Mouse (Mus musculus): ENCODE data around the gene Dynll2. TPM values are rescaled to one million over a fixed set of nuclear protein-coding genes. Genes with fewer than 3 reads are reported as not detected.
"Not testable (repeated sequence)": the region's sequence is repeated elsewhere in the genome, so short reads cannot be mapped to it uniquely, and the experiment has no call there.

Gene Dynll2
- polyA plus RNA-seq, 1 experiment = 64.9 TPM

GRCm38 (mm10) chr11:87999751-88000150 is 12.4 kb upstream of the Dynll2 start:
- Histone ChIP-seq H3K4me1 (ENCODE audit: control insufficient read depth, insufficient read depth, low read length) (no peaks in the 10 kb centered on the region), H3K4me3 (ENCODE audit: insufficient read depth, low read length) (no peak overlapping the region), H3K27ac (ENCODE audit: insufficient read depth, low read depth, low read length) (no peak overlapping the region)
- TF ChIP-seq CTCF (IDR thresholded peaks at IDR 0.05; ENCODE audit: low read depth, low read length) (no peak), POLR2A (IDR thresholded peaks at IDR 0.05; ENCODE audit: borderline replicate concordance, low read depth, low read length) (no peak)

- H3K4me3 ChIP-seq (ENCODE audit: insufficient read depth, low read length) = no peak overlapping the region
- H3K27ac ChIP-seq (ENCODE audit: insufficient read depth, low read depth, low read length) = no peak overlapping the region
- no peak for TF ChIP-seq CTCF (IDR thresholded peaks at IDR 0.05; ENCODE audit: low read depth, low read length)
- no peak for TF ChIP-seq POLR2A (IDR thresholded peaks at IDR 0.05; ENCODE audit: borderline replicate concordance, low read depth, low read length)
- H3K4me1 ChIP-seq (ENCODE audit: control insufficient read depth, insufficient read depth, low read length) = peaks cover 6% of the 10 kb centered on the region; the same call in 1 of the 2 replicates
Observed at GRCm38 (mm10) chr11:87991806-87992205, 4.5 kb upstream of the Dynll2 start.

GRCm38 (mm10) chr11:87987861-87988260 is 528 bp upstream of the Dynll2 start:
- H3K4me3 ChIP-seq (ENCODE audit: insufficient read depth, low read length) = peak overlapping the region; percentile 61
- peak overlapping the region; percentile 52 for H3K27ac ChIP-seq (ENCODE audit: insufficient read depth, low read depth, low read length)
- no peak for TF ChIP-seq CTCF (IDR thresholded peaks at IDR 0.05; ENCODE audit: low read depth, low read length)
- TF ChIP-seq POLR2A (IDR thresholded peaks at IDR 0.05; ENCODE audit: borderline replicate concordance, low read depth, low read length) = no peak
- peaks cover 17% of the 10 kb centered on the region for H3K4me1 ChIP-seq (ENCODE audit: control insufficient read depth, insufficient read depth, low read length)

- TF ChIP-seq CTCF (IDR thresholded peaks at IDR 0.05; ENCODE audit: low read depth, low read length) = no peak
- no peak for TF ChIP-seq POLR2A (IDR thresholded peaks at IDR 0.05; ENCODE audit: borderline replicate concordance, low read depth, low read length)
Observed at GRCm38 (mm10) chr11:87986141-87986741, 1.1 kb downstream of the Dynll2 start.

GRCm38 (mm10) chr11:87985643-87986042 is 1.7 kb downstream of the Dynll2 start:
- TF ChIP-seq POLR2A (IDR thresholded peaks at IDR 0.05; ENCODE audit: borderline replicate concordance, low read depth, low read length) = no peak
- TF ChIP-seq CTCF (IDR thresholded peaks at IDR 0.05; ENCODE audit: low read depth, low read length) = no peak
- Histone ChIP-seq H3K4me1 (ENCODE audit: control insufficient read depth, insufficient read depth, low read length) (peaks cover 17% of the 10 kb centered on the region), H3K4me3 (ENCODE audit: insufficient read depth, low read length) (peak overlapping the region; percentile 87), H3K27ac (ENCODE audit: insufficient read depth, low read depth, low read length) (no peak overlapping the region)

More at GRCm38 (mm10) chr11:87986141-87986741, 1.1 kb downstream of the Dynll2 start:
- Histone ChIP-seq H3K4me3 (ENCODE audit: insufficient read depth, low read length) (peak overlapping the region; percentile 87), H3K4me1 (ENCODE audit: control insufficient read depth, insufficient read depth, low read length) (peaks cover 17% of the 10 kb centered on the region), H3K27ac (ENCODE audit: insufficient read depth, low read depth, low read length) (peak overlapping the region; percentile 78)

GRCm38 (mm10) chr11:87984571-87984970 is 2.8 kb downstream of the Dynll2 start:
- no peak overlapping the region for H3K27ac ChIP-seq (ENCODE audit: insufficient read depth, low read depth, low read length)
- TF ChIP-seq POLR2A (IDR thresholded peaks at IDR 0.05; ENCODE audit: borderline replicate concordance, low read depth, low read length) = no peak
- no peak for TF ChIP-seq CTCF (IDR thresholded peaks at IDR 0.05; ENCODE audit: low read depth, low read length)
- peaks cover 17% of the 10 kb centered on the region for H3K4me1 ChIP-seq (ENCODE audit: control insufficient read depth, insufficient read depth, low read length)
- no peak overlapping the region for H3K4me3 ChIP-seq (ENCODE audit: insufficient read depth, low read length)

GRCm38 (mm10) chr11:87978905-87979304 is 8.4 kb downstream of the Dynll2 start:
- Histone ChIP-seq H3K4me3 (ENCODE audit: insufficient read depth, low read length) (no peak overlapping the region), H3K27ac (ENCODE audit: insufficient read depth, low read depth, low read length) (no peak overlapping the region), H3K4me1 (ENCODE audit: control insufficient read depth, insufficient read depth, low read length) (0 out of 2 replicates have a peak, but pooled peaks cover 2% of the 10 kb centered on the region)
- TF ChIP-seq CTCF (IDR thresholded peaks at IDR 0.05; ENCODE audit: low read depth, low read length) (no peak), POLR2A (IDR thresholded peaks at IDR 0.05; ENCODE audit: borderline replicate concordance, low read depth, low read length) (no peak)

- H3K27ac ChIP-seq (ENCODE audit: insufficient read depth, low read depth, low read length); H3K4me1 ChIP-seq (ENCODE audit: control insufficient read depth, insufficient read depth, low read length); H3K4me3 ChIP-seq (ENCODE audit: insufficient read depth, low read length): not testable (repeated sequence)
Observed at GRCm38 (mm10) chr11:87977021-87977420, 10.3 kb downstream of the Dynll2 start.

GRCm38 (mm10) chr11:87974477-87975181 is 12.7 kb downstream of the Dynll2 start:
- Histone ChIP-seq H3K4me1 (ENCODE audit: control insufficient read depth, insufficient read depth, low read length) (0 out of 2 replicates have a peak, but pooled peaks cover 2% of the 10 kb centered on the region), H3K27ac (ENCODE audit: insufficient read depth, low read depth, low read length) (no peak overlapping the region), H3K4me3 (ENCODE audit: insufficient read depth, low read length) (no peak overlapping the region)
- TF ChIP-seq CTCF (IDR thresholded peaks at IDR 0.05; ENCODE audit: low read depth, low read length) (peak; percentile 40), POLR2A (IDR thresholded peaks at IDR 0.05; ENCODE audit: borderline replicate concordance, low read depth, low read length) (no peak)

- Histone ChIP-seq H3K27ac (ENCODE audit: insufficient read depth, low read depth, low read length) (no peak overlapping the region), H3K4me1 (ENCODE audit: control insufficient read depth, insufficient read depth, low read length) (0 out of 2 replicates have a peak, but pooled peaks cover 2% of the 10 kb centered on the region), H3K4me3 (ENCODE audit: insufficient read depth, low read length) (no peak overlapping the region)
- TF ChIP-seq CTCF (IDR thresholded peaks at IDR 0.05; ENCODE audit: low read depth, low read length) (no peak), POLR2A (IDR thresholded peaks at IDR 0.05; ENCODE audit: borderline replicate concordance, low read depth, low read length) (no peak)
Observed at GRCm38 (mm10) chr11:87973559-87974305, 13.6 kb downstream of the Dynll2 start.
